Mouse (Mus musculus): ENCODE data around the gene Postn.

The Postn gene

DNA sequence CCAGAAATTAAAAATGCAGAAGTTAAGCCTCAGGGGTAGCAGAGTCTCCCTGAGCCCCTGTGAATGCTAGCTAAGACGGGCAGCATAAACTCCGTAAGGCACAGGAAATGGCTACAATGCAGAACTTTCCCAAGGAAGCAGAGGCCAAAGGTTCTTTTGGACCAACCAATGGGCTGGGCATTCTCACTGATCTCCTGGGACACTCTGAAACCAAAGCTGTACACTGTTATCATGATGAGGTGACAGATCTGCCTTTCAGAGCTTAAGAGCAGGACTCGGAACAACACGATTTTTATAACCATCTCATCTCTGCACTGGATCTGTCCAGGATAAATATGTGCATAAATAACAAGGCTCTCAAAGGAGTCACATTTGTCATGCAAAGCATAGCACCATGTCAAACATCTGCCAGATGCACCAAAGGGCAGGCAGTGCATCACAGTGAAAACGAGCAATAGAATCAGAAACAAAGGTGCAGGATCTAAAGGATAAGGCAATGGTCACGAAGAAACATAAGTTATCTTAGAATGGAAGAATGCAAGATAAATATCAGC, 57.0 kb downstream of the Postn start:
- DNase-seq (ENCODE audit: low read depth, low spot score) = no peak

DNA sequence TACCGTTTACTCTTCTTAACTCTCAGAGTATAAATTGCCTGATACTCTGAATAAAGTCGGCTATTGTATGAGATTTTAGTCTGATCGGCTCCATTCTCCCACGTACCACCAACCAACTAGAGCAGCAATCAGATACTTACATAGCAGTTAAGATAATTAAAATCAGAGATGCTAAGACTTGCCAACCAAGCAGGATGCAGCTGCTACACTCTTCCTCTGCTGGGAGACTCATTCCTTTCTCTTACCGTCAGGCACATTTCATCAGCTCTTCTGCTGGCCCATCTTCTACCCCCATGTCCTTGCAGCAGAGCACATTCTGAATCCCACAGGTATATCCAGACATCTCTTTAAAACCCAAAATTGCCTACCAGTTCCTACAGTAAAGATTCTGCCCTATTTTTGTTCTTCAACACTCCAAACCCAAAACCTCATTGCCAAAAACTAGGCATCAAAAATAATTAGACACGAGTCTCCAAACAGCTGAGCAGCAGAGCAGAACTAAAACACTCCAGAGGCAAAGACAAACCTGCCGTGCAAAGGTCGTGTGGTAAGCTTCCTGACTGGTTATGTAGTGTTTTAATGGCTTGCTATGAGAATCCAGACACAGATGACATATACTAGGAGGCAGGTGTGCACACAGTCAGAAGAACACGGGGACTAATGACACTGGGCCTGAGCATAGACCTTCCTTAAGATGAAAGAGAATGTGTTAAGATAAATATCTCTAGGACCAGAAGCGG, 59.5 kb downstream of the Postn start:
- no peak for DNase-seq (ENCODE audit: low read depth, low spot score)

DNA sequence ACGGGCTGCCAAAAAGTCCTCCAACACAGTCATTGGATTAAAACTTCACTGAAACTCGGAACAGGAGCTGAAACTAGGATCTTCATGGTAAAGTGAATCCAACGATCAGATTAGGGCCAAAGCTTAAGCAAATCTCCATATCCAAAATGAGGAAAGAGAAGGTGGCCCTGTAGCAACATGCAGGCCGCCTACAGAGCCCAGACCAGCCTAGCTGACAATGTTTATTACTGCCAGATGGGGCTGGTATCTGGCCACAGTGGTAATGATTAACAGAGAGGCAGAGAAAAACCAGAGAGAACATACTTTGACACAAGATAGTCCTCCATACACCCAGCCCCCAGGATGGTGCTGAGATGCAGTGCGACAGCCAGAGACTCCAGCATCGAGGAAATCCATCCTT, 60.1 kb downstream of the Postn start:
- no peak for DNase-seq (ENCODE audit: low read depth, low spot score)

DNA sequence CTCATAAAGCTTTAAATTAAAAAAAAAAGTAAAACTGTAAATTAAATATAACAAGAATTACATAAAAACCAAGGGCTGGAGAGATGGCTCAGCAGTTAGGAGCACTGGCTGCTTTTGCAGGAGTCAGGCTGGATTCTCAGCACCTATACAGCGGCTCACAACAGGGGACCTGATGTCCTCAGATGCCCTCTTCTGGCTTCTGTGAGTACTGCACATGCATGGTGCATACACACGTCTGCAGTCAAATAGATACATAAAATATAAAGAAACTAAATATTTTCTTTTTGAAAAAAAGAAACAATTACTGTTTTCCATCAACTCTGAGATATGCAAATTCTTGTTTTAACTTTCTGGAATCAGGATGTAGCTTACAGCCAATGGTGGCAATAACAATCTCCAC, 60.8 kb downstream of the Postn start:
- DNase-seq (ENCODE audit: low read depth, low spot score) = no peak

DNA sequence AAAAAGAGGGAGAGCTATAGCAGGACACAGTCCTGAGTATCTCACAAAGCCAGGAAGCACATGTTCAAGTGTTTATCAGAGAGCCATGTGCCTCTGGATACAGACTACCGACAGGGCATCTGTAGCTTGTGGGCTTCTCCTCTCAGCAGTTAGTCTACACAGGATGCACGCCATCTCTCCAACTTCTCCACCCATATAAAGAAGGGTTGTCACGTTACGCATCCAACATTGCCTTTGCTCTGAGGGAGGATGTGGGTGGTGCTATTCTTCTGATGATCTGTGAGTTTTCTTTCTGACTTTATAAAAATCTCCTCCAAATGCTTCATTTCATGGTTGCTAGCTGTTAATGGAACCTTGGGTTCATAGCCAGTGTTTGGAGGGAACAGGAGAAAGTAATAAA, 63.2 kb downstream of the Postn start:
- DNase-seq (ENCODE audit: low read depth, low spot score) = no peak

DNA sequence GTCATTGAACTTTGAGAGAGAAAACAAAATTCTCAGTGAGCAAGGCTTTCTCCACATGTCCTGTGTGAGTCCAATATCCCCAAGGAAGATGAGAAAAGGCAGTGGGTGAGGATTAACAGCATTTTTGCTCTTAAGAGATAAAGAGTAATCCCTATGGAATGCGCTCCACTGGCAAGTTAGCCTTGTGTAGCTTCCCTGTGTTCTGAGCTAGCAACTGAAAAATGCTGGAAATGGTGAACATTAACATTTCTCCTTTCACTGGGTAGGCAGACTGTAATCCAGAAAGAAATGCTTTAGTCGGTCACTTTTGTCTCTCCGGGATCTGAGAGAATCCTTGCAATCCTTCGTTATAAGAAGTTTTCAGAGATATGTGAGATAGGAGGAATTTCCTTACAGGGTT, 70.8 kb downstream of the Postn start:
- no peak for DNase-seq (ENCODE audit: low read depth, low spot score)

DNA sequence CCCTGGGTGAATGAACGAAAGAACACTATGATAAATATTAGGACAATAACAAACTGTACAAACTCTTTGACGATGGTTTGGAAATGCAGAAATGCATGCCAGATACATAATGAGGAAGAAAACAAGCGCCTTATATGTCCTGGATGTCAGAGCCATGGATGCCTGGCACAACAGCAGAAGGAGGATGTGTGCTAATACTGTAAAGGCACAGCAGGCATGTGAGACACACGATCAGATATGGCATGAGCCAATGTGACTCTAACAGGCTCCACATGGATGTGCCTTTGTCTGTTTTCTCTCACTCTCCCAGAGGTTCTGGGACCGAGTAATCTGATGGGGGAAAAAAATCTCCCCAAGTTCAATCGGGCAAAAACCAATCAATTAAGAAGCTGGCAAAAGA, 71.3 kb downstream of the Postn start:
- DNase-seq (ENCODE audit: low read depth, low spot score) = no peak

DNA sequence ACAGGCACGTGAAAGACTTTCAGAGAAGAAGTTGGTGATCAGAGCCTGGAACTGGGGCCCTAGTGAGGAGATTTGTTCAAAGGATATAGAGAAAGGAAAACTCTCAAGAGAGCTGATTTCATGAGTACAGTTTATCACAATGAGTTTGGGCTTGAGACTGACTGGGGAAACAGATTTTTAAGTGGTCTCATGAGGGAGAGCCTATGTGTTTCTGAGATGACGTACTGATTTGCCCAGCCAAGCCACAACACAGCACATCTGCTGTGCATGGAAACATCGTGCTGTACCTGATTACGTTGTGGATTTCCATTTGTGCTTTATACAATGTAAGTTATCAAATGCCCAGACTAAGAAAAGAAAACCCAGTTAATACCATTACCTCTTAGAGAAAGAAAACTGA, 71.7 kb downstream of the Postn start:
- no peak for DNase-seq (ENCODE audit: low read depth, low spot score)

DNA sequence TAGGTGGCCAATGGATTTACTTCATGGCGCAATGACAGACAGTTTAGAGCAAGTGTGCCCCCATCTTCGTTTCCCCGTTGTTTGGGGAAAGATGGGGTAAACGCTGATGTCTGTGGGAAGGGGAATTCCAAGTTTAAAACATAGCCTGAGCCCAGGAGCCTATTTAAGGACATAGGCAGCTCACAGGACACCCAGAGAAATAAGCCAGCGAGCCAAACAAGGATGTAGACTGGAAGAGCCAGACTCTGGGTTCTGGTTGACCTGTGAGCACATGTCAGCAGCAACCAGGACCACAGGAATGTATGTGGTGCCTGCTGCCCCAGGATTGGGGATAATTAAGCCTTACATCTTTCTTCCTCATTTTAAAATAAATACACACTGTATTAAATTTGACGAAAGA, 73.7 kb downstream of the Postn start:
- no peak for DNase-seq (ENCODE audit: low read depth, low spot score)

DNA sequence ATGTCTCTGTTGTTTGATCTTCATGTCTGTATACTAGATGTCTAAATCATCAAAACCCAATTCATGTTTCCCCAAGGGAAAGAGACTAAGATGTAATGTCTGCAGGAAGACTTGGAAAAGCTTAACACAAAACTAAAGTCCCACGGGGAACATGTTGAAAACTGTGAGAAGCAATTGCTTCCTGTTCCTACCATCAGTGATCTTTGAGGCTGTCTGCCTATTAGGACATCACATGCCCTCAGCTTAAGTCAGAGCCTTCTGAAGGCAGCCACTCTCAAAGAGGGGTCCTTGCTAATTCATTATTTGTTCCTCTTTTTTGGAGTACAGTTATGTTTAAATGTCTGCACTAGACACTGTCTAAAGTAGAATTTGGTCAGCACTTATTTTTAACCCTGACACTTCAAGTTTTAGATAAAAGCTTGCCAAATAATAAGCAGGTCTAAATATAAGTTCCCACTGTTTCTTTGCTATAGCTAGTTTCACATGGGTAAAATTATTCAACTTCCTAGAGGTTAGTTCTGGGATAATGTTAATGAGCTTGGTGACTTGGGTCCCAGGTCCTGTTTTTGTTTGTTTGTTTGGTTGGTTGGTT, 75.6 kb downstream of the Postn start:
- no peak for DNase-seq (ENCODE audit: low read depth, low spot score)
